In genomic region chr12:8351025-8351903, GRCm38 (mm10) we compare ENCODE assay signal across 7 mouse cellular contexts. TPM values are rescaled to one million over a fixed set of nuclear protein-coding genes. Genes with fewer than 3 reads are reported as not detected.
DNase-seq lines count a peak whose midpoint lies in the region; ATAC-seq and TF ChIP-seq lines count a peak whose summit lies in the region.

No protein-coding gene starts in this region.

- H3K4me2 ChIP-seq in heart, embryonic 13.5 days = no peak overlapping the region
- no peak overlapping the region for H3K4me2 ChIP-seq in liver, embryonic 11.5 days
- no peak overlapping the region for H3K4me2 ChIP-seq in stomach, postnatal 0 days (replicated peaks; ENCODE audit: low read depth)

- TF ChIP-seq EP300 in stomach, postnatal 0 days (optimal IDR thresholded peaks at IDR 0.05) = no peak

- no peaks in the 10 kb centered on the region for H3K36me3 ChIP-seq in heart, embryonic 13.5 days
- no peaks in the 10 kb centered on the region for H3K36me3 ChIP-seq in liver, embryonic 11.5 days (ENCODE audit: control insufficient read depth, insufficient read depth, low read length)
- no peaks in the 10 kb centered on the region for H3K36me3 ChIP-seq in stomach, postnatal 0 days (ENCODE audit: control insufficient read depth, insufficient read depth, low read length)

- H3K9me3 ChIP-seq in heart, embryonic 13.5 days = no peaks in the 10 kb centered on the region
- H3K9me3 ChIP-seq in liver, embryonic 11.5 days (ENCODE audit: control insufficient read depth, low read length) = no peaks in the 10 kb centered on the region
- no peaks in the 10 kb centered on the region for H3K9me3 ChIP-seq in stomach, postnatal 0 days (ENCODE audit: control insufficient read depth, low read length)

- WGBS in heart, embryonic 13.5 days = 36% methylated on average over 4 of the region's 4 CpGs
- WGBS in liver, embryonic 11.5 days = 39% methylated on average over 4 of the region's 4 CpGs
- 48% methylated on average over 4 of the region's 4 CpGs for WGBS in stomach, postnatal 0 days

- H3K4me1 ChIP-seq in heart, embryonic 13.5 days = peaks cover 18% of the 10 kb centered on the region
- peaks cover 2% of the 10 kb centered on the region; the same call in 1 of the 2 replicates for H3K4me1 ChIP-seq in liver, embryonic 11.5 days (replicated peaks; ENCODE audit: control insufficient read depth, insufficient read depth, low read length)
- no peaks in the 10 kb centered on the region for H3K4me1 ChIP-seq in stomach, postnatal 0 days (replicated peaks; ENCODE audit: control insufficient read depth, insufficient read depth)

- peak overlapping the region; percentile 48; the same call in 1 of the 2 replicates for H3K27ac ChIP-seq in heart, embryonic 13.5 days (replicated peaks)
- H3K27ac ChIP-seq in liver, embryonic 11.5 days (ENCODE audit: low read depth, low read length) = peak overlapping the region; percentile 15; the same call in 1 of the 2 replicates
- H3K27ac ChIP-seq in stomach, postnatal 0 days (replicated peaks) = peak overlapping the region; percentile 30; the same call in 1 of the 2 replicates

- no peaks in the 10 kb centered on the region for H3K27me3 ChIP-seq in heart, embryonic 13.5 days (replicated peaks)
- H3K27me3 ChIP-seq in liver, embryonic 11.5 days (replicated peaks; ENCODE audit: control insufficient read depth, insufficient read depth, low read length) = no peaks in the 10 kb centered on the region
- H3K27me3 ChIP-seq in stomach, postnatal 0 days (ENCODE audit: control insufficient read depth, insufficient read depth, low read length) = no peaks in the 10 kb centered on the region

- peak; percentile 82 for DNase-seq in CD4-positive helper T cell, adult 2 months (ENCODE audit: low read depth, low spot score)
- DNase-seq in Muller cell, postnatal 12 days (ENCODE audit: inconsistent ontology term) = peak; percentile 57
- no peak for DNase-seq in liver, embryonic 11.5 days (ENCODE audit: low spot score)
- DNase-seq in stomach, postnatal 0 days (ENCODE audit: low spot score) = no peak
- DNase-seq in frontal cortex, postnatal 14 days (ENCODE audit: low spot score in 2 of 2) = no peak
- no peak for DNase-seq in layer of hippocampus, postnatal 14 days (ENCODE audit: low spot score in 2 of 2)

- H3K4me3 ChIP-seq in heart, embryonic 13.5 days = no peak overlapping the region
- no peak overlapping the region for H3K4me3 ChIP-seq in liver, embryonic 11.5 days (ENCODE audit: low read depth, low read length)
- H3K4me3 ChIP-seq in stomach, postnatal 0 days (ENCODE audit: low read depth, low read length) = no peak overlapping the region

- no peak for TF ChIP-seq CTCF in stomach, postnatal 0 days (IDR thresholded peaks at IDR 0.05; ENCODE audit: low read depth)

- 0 out of 2 replicates have a peak overlapping the region, but pooled peaks have one; percentile 10 for H3K9ac ChIP-seq in heart, embryonic 13.5 days
- no peak overlapping the region for H3K9ac ChIP-seq in liver, embryonic 11.5 days (ENCODE audit: low read depth, low read length)
- H3K9ac ChIP-seq in stomach, postnatal 0 days (ENCODE audit: low read length) = no peak overlapping the region

- ATAC-seq in heart, embryonic 13.5 days (ENCODE audit: extremely low read depth, insufficient number of reproducible peaks, low FRiP score, low TSS enrichment) = peak; percentile 58; the same call in 1 of the 2 replicates
- ATAC-seq in liver, embryonic 11.5 days (replicated peaks; ENCODE audit: low FRiP score) = peak; percentile 56
- peak; percentile 59; the same call in 1 of the 2 replicates for ATAC-seq in stomach, postnatal 0 days (ENCODE audit: low FRiP score, low TSS enrichment)

RNA-seq across cellular contexts. Expression of gene Hs1bp3, which starts 38.0 kb away (rescaled TPM):
- polyA plus RNA-seq in heart, embryonic 13.5 days (2015; fragmentation: Nextera tagmentation; extraction: Ambion mirVana) = 14.3 and 15.6 TPM in 2 replicates
- polyA plus RNA-seq in liver, embryonic 11.5 days (2014; fragmentation: Nextera tagmentation; extraction: Ambion mirVana) = 8.6 and 8.8 TPM in 2 replicates
- 7.0 and 7.7 TPM in 2 replicates for polyA plus RNA-seq in stomach, postnatal 0 days (2015; fragmentation: Nextera tagmentation; extraction: Ambion mirVana)
- 10 to 100 TPM; 10.3 to 11.6 TPM for total RNA-seq in layer of hippocampus, postnatal 14 days (2021)

RNA-seq across cellular contexts. Expression of gene Gdf7, which starts 49.5 kb away (rescaled TPM):
- not detected in 2 replicates for polyA plus RNA-seq in heart, embryonic 13.5 days (2015; fragmentation: Nextera tagmentation; extraction: Ambion mirVana)
- not detected in 2 replicates for polyA plus RNA-seq in liver, embryonic 11.5 days (2014; fragmentation: Nextera tagmentation; extraction: Ambion mirVana)
- polyA plus RNA-seq in stomach, postnatal 0 days (2015; fragmentation: Nextera tagmentation; extraction: Ambion mirVana) = 0.06 TPM in 1 of 2 replicates, not detected in the other
- under 1 TPM; 0.23 to 0.26 TPM for total RNA-seq in layer of hippocampus, postnatal 14 days (2021)

Comparison
In these comparisons a context has a peak if more than half of its experiments do, and no peak if none do; other contexts are left out.
1. DNase-seq: peak in CD4-positive helper T cell, adult 2 months (single experiment) and Muller cell, postnatal 12 days (single experiment); none in liver, embryonic 11.5 days (single experiment), stomach, postnatal 0 days (single experiment), frontal cortex, postnatal 14 days (0 of 2) and layer of hippocampus, postnatal 14 days (0 of 2).
2. Peak in every context shown above with its lines, with median percentiles within 50 percentile points of each other: ATAC-seq and H3K27ac ChIP-seq.